Mouse (Mus musculus): Measurements from ENCODE around the gene Klk1b27. TPM values are rescaled to one million over a fixed set of nuclear protein-coding genes. Genes with fewer than 3 reads are reported as not detected.
"Not testable (repeated sequence)": the region's sequence is repeated elsewhere in the genome, so short reads cannot be mapped to it uniquely, and the experiment has no call there.

Gene Klk1b27
- not detected in 2 replicates for polyA plus RNA-seq (2014; fragmentation: Nextera tagmentation; extraction: Ambion mirVana)

- H3K9ac ChIP-seq (ENCODE audit: low read length); H3K27me3 ChIP-seq (ENCODE audit: control insufficient read depth, insufficient read depth, low read length); H3K4me1 ChIP-seq (ENCODE audit: control insufficient read depth, insufficient read depth, low read length); H3K9me3 ChIP-seq (ENCODE audit: control insufficient read depth, low read length); H3K4me2 ChIP-seq (ENCODE audit: low read depth, severe bottlenecking); H3K36me3 ChIP-seq (ENCODE audit: control insufficient read depth, insufficient read depth, low read length); DNase-seq (ENCODE audit: low spot score); H3K27ac ChIP-seq (replicated peaks; ENCODE audit: low read depth, low read length); H3K4me3 ChIP-seq (ENCODE audit: low read depth, low read length); ATAC-seq (ENCODE audit: insufficient number of reproducible peaks, low FRiP score, low TSS enrichment, low read depth): not testable (repeated sequence)
- 82% methylated on average over 3 of the region's 3 CpGs for WGBS
Observed at GRCm38 (mm10) chr7:44051990-44052389, at the start of gene Klk1b27. Klk1b27 (plus strand) TSS chr7:44052290.

DNA sequence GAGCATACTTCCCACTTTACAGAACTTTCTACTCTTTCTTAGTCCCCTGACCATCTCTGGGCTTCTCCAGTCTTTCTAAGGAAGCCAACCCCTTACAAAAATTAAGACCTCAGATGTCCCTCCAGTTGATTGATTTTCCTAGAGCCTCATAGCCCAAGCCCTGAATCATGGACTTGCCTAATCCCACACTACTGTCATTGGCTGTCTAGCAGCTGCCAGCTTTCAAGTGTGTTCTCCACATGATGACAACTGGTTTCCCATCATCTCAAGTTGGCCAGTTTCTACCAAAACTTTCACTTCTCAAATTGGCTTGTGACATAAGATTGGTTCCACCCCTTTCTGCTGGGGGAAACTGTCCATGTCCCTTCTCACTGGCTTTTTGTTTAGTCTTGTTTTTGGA, 47.2 kb upstream of the Klk1b27 start:
- no peaks in the 10 kb centered on the region for H3K9me3 ChIP-seq (ENCODE audit: control insufficient read depth, low read length)
- H3K4me1 ChIP-seq (ENCODE audit: control insufficient read depth, insufficient read depth, low read length) = no peaks in the 10 kb centered on the region
- H3K36me3 ChIP-seq (ENCODE audit: control insufficient read depth, insufficient read depth, low read length) = no peaks in the 10 kb centered on the region
- no peak overlapping the region for H3K27ac ChIP-seq (replicated peaks; ENCODE audit: low read depth, low read length)
- no peak overlapping the region for H3K9ac ChIP-seq (ENCODE audit: low read length)
- no peak overlapping the region for H3K4me2 ChIP-seq (ENCODE audit: low read depth, severe bottlenecking)
- no peak overlapping the region for H3K4me3 ChIP-seq (ENCODE audit: low read depth, low read length)
- DNase-seq (ENCODE audit: low spot score) (no peak), ATAC-seq (ENCODE audit: insufficient number of reproducible peaks, low FRiP score, low TSS enrichment, low read depth) (no peak)
- H3K27me3 ChIP-seq (ENCODE audit: control insufficient read depth, insufficient read depth, low read length) = no peaks in the 10 kb centered on the region

DNA sequence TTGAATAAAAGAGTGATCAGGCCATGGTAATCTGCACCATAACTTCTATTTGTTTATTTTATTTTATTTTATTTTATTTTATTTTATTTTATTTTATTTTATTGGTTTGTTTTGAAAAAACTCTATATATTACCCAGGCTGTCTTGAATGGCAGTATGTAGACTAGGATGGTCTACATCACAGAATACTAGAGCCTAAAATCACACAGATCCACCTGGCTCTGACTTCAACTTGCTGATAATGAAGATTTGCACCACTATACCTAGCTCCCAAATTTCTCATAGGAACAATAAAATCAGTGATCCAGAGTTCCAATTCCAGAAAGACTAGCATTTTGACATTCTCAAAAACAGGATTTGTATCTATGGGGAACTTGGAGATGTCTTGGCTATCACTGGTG, 40.2 kb upstream of the Klk1b27 start, which contains the start of gene Klk1b26:
Klk1b26 (plus strand) TSS at position 301 of the 400 bp plus-strand sequence.
- H3K27ac ChIP-seq (replicated peaks; ENCODE audit: low read depth, low read length); H3K9me3 ChIP-seq (ENCODE audit: control insufficient read depth, low read length); H3K4me3 ChIP-seq (ENCODE audit: low read depth, low read length); ATAC-seq (ENCODE audit: insufficient number of reproducible peaks, low FRiP score, low TSS enrichment, low read depth); H3K36me3 ChIP-seq (ENCODE audit: control insufficient read depth, insufficient read depth, low read length); H3K9ac ChIP-seq (ENCODE audit: low read length); H3K27me3 ChIP-seq (ENCODE audit: control insufficient read depth, insufficient read depth, low read length); H3K4me1 ChIP-seq (ENCODE audit: control insufficient read depth, insufficient read depth, low read length); H3K4me2 ChIP-seq (ENCODE audit: low read depth, severe bottlenecking); DNase-seq (ENCODE audit: low spot score): not testable (repeated sequence)

GRCm38 (mm10) chr7:44014666-44015065, 37.4 kb upstream of the Klk1b27 start:
- not testable (repeated sequence) for DNase-seq (ENCODE audit: low spot score); H3K27ac ChIP-seq (replicated peaks; ENCODE audit: low read depth, low read length); H3K4me3 ChIP-seq (ENCODE audit: low read depth, low read length); H3K4me1 ChIP-seq (ENCODE audit: control insufficient read depth, insufficient read depth, low read length); H3K27me3 ChIP-seq (ENCODE audit: control insufficient read depth, insufficient read depth, low read length); H3K9me3 ChIP-seq (ENCODE audit: control insufficient read depth, low read length); H3K9ac ChIP-seq (ENCODE audit: low read length); H3K36me3 ChIP-seq (ENCODE audit: control insufficient read depth, insufficient read depth, low read length); ATAC-seq (ENCODE audit: insufficient number of reproducible peaks, low FRiP score, low TSS enrichment, low read depth); H3K4me2 ChIP-seq (ENCODE audit: low read depth, severe bottlenecking)
- WGBS = 88% methylated on average over 6 of the region's 6 CpGs

GRCm38 (mm10) chr7:44015071-44015470, 37.0 kb upstream of the Klk1b27 start:
- H3K4me2 ChIP-seq (ENCODE audit: low read depth, severe bottlenecking) = no peak overlapping the region
- 87% methylated on average over 5 of the region's 5 CpGs for WGBS
- H3K27ac ChIP-seq (replicated peaks; ENCODE audit: low read depth, low read length) = no peak overlapping the region
- no peak overlapping the region for H3K4me3 ChIP-seq (ENCODE audit: low read depth, low read length)
- DNase-seq (ENCODE audit: low spot score) (no peak), ATAC-seq (ENCODE audit: insufficient number of reproducible peaks, low FRiP score, low TSS enrichment, low read depth) (no peak)
- no peaks in the 10 kb centered on the region for H3K4me1 ChIP-seq (ENCODE audit: control insufficient read depth, insufficient read depth, low read length)
- H3K36me3 ChIP-seq (ENCODE audit: control insufficient read depth, insufficient read depth, low read length) = no peaks in the 10 kb centered on the region
- no peaks in the 10 kb centered on the region for H3K27me3 ChIP-seq (ENCODE audit: control insufficient read depth, insufficient read depth, low read length)
- H3K9ac ChIP-seq (ENCODE audit: low read length) = no peak overlapping the region
- H3K9me3 ChIP-seq (ENCODE audit: control insufficient read depth, low read length) = no peaks in the 10 kb centered on the region

DNA sequence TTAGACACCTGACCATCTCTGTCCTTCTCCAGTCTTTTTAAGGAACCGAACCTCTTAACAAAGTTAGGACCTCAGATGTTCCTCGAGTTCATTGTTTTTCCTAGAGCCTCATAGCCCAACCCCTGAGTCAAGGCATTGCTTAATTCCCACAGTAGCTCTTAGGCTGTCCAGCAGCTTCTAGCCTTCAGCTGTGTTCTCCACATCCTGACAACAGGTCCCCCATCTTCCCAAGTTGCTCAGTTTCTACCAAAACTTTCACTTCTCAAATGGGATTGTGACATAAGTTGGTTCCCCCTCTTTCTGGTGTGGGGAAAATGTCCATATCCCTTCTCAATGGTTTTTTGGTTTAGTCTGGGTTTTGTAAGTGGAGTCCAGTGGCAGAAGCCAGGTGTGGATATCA, 20.0 kb downstream of the Klk1b27 start:
- Histone ChIP-seq H3K36me3 (ENCODE audit: control insufficient read depth, insufficient read depth, low read length) (no peaks in the 10 kb centered on the region), H3K27ac (replicated peaks; ENCODE audit: low read depth, low read length) (no peak overlapping the region), H3K9me3 (ENCODE audit: control insufficient read depth, low read length) (no peaks in the 10 kb centered on the region), H3K4me3 (ENCODE audit: low read depth, low read length) (no peak overlapping the region), H3K4me2 (ENCODE audit: low read depth, severe bottlenecking) (no peak overlapping the region), H3K27me3 (ENCODE audit: control insufficient read depth, insufficient read depth, low read length) (no peaks in the 10 kb centered on the region), H3K4me1 (ENCODE audit: control insufficient read depth, insufficient read depth, low read length) (no peaks in the 10 kb centered on the region), H3K9ac (ENCODE audit: low read length) (no peak overlapping the region)
- no peak for ATAC-seq (ENCODE audit: insufficient number of reproducible peaks, low FRiP score, low TSS enrichment, low read depth)
- no peak for DNase-seq (ENCODE audit: low spot score)
- WGBS = 80% methylated on average over 2 of the region's 2 CpGs

DNA sequence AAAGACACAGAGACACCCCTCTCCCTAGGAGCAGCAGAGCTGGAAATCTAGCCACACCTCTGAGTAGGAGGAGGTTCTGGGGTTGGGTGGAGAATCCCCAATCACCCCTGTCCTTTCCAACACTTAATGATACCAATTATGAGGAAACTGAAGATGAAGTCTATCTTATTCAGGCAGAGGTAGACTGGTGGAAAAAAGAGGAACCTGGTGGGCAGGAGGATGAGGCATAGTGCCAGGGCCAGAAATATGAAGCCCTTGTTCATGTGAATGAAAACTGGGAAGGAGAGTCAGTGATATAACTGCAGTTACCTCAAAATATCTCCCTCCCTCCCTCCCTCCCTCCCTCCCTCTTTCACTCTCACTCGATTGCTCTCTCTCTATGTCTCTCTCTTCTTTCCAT, 25.6 kb downstream of the Klk1b27 start:
- WGBS = 67% methylated on average over 1 of the region's 1 CpGs
- H3K36me3 ChIP-seq (ENCODE audit: control insufficient read depth, insufficient read depth, low read length) = no peaks in the 10 kb centered on the region
- no peak for DNase-seq (ENCODE audit: low spot score)

GRCm38 (mm10) chr7:44096111-44096510, 44.0 kb downstream of the Klk1b27 start:
- no peak for DNase-seq (ENCODE audit: low spot score)
- no peak overlapping the region for H3K4me3 ChIP-seq (ENCODE audit: low read depth, low read length)
- 96% methylated on average over 1 of the region's 1 CpGs for WGBS
- H3K27me3 ChIP-seq (ENCODE audit: control insufficient read depth, insufficient read depth, low read length) = no peaks in the 10 kb centered on the region
- no peak overlapping the region for H3K9ac ChIP-seq (ENCODE audit: low read length)
- no peak overlapping the region for H3K4me2 ChIP-seq (ENCODE audit: low read depth, severe bottlenecking)
- no peaks in the 10 kb centered on the region for H3K4me1 ChIP-seq (ENCODE audit: control insufficient read depth, insufficient read depth, low read length)
- no peak overlapping the region for H3K27ac ChIP-seq (replicated peaks; ENCODE audit: low read depth, low read length)
- no peaks in the 10 kb centered on the region for H3K36me3 ChIP-seq (ENCODE audit: control insufficient read depth, insufficient read depth, low read length)
- no peak for ATAC-seq (ENCODE audit: insufficient number of reproducible peaks, low FRiP score, low TSS enrichment, low read depth)
- H3K9me3 ChIP-seq (ENCODE audit: control insufficient read depth, low read length) = no peaks in the 10 kb centered on the region

More for the DNA sequence above, 25.6 kb downstream of the Klk1b27 start:
- Histone ChIP-seq H3K27ac (replicated peaks; ENCODE audit: low read depth, low read length) (no peak overlapping the region), H3K9me3 (ENCODE audit: control insufficient read depth, low read length) (no peaks in the 10 kb centered on the region), H3K4me2 (ENCODE audit: low read depth, severe bottlenecking) (no peak overlapping the region), H3K9ac (ENCODE audit: low read length) (no peak overlapping the region), H3K27me3 (ENCODE audit: control insufficient read depth, insufficient read depth, low read length) (no peaks in the 10 kb centered on the region), H3K4me1 (ENCODE audit: control insufficient read depth, insufficient read depth, low read length) (no peaks in the 10 kb centered on the region), H3K4me3 (ENCODE audit: low read depth, low read length) (no peak overlapping the region)
- no peak for ATAC-seq (ENCODE audit: insufficient number of reproducible peaks, low FRiP score, low TSS enrichment, low read depth)

DNA sequence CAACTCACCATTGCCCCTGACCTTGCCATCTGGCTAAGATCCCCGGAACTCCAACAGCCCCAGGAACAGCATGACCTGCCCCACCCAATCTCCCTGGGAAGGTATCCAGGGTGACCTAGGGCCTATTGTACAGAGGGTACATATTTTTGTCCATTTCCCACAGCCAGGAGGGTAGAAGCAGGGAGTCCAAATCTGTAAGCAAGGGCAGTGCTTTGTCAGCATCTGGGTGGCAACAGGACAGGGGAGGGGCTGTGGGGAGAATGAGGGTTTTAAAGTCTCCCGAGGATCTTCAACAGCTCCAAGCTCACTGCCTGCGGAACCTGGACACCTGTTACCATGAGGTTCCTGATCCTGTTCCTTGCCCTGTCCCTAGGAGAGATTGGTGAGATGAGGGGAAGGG, 49.9 kb downstream of the Klk1b27 start, which contains the start of gene Klk1b21:
Klk1b21 (plus strand) TSS at position 301 of the 400 bp plus-strand sequence.
- DNase-seq (ENCODE audit: low spot score); H3K4me3 ChIP-seq (ENCODE audit: low read depth, low read length); ATAC-seq (ENCODE audit: insufficient number of reproducible peaks, low FRiP score, low TSS enrichment, low read depth); H3K4me2 ChIP-seq (ENCODE audit: low read depth, severe bottlenecking); H3K9me3 ChIP-seq (ENCODE audit: control insufficient read depth, low read length); H3K36me3 ChIP-seq (ENCODE audit: control insufficient read depth, insufficient read depth, low read length); H3K4me1 ChIP-seq (ENCODE audit: control insufficient read depth, insufficient read depth, low read length); H3K27me3 ChIP-seq (ENCODE audit: control insufficient read depth, insufficient read depth, low read length); H3K27ac ChIP-seq (replicated peaks; ENCODE audit: low read depth, low read length); H3K9ac ChIP-seq (ENCODE audit: low read length): not testable (repeated sequence)
- 81% methylated on average over 3 of the region's 3 CpGs for WGBS

Measured in limb, embryonic 11.5 days (tissue).